Mouse (Mus musculus) MEL-GATA-1-ER (cell line): ENCODE measurements around the gene Pla2g7.
"Not testable (repeated sequence)": the region's sequence is repeated elsewhere in the genome, so short reads cannot be mapped to it uniquely, and the experiment has no call there.

ENCODE experiments used
- DNase-seq: peaks from one replicate; pipeline ENCODE4 v3.0.0-alpha.2; 2012; ENCODE audit warnings: low read depth; ENCODE audit errors: extremely low read depth

Gene Pla2g7

DNA sequence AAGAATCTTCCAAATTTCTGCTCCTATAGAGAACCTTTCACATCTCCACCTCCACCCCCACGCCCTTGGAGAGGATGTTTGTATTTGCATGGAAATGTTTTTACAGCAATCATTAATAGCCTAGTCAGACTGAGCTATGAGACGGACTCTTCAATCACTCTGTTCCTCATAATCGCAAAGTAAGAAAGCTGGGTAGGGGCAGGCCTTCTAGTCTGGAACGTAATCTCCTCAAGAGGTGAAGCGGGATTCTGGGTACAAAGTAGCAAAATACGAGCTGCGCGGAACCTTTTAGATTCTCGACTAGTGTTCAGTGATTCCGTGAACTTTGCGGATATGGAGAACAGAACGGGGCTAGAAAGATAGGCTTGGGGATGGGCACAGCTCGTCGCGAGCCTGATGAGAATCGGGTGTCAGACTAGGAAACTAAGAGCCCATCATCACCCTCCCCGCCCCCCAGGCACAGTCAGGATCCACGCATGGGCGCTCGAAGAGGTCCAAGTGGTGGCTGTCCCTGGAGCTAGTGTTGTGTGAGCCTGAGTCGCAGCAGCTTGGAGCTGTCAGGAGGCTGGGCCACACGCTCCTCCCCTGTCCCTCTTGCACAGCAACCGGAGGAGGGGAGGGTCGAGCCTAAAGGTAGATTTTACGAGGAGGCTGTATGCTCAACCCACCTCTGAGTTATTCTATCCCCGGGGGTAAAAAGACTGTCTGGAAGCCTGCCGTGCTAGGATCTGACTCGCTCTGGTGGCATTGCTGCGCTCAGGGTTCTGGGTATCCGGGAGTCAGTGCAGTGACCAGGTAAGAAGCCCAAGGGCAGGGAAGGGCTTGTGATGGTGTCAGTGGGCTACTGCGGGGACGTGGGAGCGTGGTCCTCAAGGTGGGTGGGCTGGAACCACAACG, at the start of gene Pla2g7:
Pla2g7 (plus strand) TSS at position 107 of the 897 bp plus-strand sequence.
- no peak for DNase-seq

DNA sequence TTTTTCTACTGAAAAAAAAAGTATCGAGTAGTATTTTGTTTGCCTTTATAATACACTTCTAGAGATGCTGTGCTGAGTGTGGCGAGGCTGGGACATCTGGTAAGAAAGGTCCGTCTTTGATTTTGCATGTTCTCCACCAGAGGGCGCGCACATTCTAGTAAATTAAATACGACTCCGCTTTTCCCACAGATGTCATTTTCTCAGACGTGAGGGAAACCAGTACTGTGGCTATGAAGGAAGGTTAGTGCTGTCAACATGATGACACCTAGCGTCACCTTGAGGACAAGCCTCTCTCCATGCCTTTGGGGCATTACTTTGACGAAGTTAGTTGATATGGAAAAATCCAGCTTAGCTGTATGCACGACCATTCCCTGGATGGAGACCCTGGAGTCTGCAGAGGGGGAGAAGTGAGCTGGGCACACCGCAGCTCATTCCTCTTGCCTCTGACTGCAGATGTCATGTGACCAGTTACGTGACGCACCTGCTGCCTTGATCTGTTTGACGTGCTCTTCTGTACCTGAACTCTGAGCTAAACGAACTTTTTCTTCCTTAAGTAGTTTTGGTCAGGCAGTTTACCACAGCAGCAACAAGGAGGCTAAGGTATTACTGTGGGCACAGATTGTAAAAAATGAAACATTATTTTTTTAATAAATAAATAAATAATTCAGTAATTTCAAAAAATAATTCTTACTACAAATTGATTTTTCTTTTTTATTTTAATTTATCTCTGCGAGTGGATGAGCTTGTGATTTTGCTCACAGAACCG, 49.1 kb upstream of the Pla2g7 start:
- no peak for DNase-seq

DNA sequence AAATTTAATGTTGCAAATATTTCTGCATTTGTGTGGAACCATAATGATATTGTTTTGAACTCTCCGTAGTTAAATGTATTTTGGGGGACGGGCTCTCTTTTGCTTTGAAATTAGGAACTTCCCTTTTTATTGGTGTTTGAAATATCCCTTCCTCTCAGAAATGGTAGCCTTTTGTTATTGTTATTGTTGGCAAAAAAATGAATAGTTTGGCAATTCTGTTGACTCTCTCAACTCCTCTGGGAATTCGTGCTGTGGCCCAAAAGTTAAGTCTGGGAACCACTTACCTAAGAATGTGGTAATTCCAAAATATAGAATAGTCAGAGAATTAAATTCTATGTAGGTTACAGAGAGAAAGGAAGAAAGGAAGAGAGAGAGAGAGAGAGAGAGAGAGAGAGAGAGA, 47.7 kb upstream of the Pla2g7 start:
- no peak for DNase-seq

- DNase-seq: no peak
These were observed 37.4 kb upstream of the Pla2g7 start for GRCm38 (mm10) chr17:43530507-43530906.

DNA sequence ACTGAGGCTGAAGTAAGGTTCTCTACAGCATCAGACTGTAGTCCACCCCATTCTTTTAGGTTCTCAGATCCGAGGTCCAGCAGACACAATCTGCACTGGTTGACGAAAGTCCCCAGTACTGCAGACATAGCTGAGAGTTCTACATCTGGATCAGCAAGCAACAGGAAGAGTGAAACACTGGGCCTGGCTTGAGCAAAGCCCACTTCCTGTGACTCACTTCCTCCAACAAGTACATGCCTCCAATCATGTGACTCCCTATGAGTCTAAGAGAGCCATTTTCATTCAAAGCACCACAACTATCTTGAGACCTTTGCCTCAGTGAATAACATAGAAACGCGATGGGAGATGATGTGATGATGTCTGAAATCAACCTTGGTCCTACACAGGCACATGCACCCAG, 36.7 kb upstream of the Pla2g7 start:
- no peak for DNase-seq

DNA sequence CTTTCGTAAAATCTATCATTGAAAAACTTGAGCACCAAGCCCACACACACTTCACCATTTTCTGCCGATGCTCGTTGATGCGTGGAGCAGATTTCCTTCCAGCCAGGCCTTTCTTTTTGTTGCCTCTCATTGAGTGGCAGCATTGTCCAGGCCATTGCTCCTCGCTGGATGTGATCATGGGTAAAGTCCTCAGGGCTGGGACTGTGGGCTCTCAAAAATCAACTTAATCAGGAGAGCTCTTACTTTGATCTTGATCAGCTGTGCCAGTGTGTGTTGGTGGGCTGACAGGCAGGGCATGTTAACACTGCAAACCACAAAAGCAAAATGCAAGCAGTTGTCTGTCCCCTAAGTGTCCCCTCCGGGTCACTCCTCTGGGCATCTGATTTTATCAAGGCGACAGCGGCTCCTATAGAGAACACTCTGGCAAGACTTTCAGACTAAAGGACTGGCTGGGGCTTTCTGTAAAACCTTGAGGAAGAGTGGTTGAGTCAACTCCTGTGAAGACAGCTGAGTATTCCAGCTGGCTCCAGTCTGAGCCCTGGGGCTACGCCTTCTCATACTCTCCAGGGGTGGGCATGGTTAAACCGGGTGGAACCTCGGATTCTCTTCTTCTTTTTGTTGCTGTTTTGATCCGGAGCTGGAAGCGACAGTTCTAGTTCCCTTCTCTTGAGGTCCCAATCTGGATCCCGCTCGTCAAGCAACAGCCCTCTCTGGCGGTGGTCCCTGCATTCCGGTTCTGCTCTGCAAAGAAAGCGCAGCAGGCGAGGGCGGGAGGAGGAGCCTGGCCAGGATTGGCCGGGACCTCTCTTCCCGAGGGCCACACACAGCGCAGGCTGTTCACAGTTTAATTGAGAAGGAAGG, 33.3 kb upstream of the Pla2g7 start:
- no peak for DNase-seq

- DNase-seq: not testable (repeated sequence)
These were observed 31.1 kb upstream of the Pla2g7 start for GRCm38 (mm10) chr17:43536841-43537240.

DNA sequence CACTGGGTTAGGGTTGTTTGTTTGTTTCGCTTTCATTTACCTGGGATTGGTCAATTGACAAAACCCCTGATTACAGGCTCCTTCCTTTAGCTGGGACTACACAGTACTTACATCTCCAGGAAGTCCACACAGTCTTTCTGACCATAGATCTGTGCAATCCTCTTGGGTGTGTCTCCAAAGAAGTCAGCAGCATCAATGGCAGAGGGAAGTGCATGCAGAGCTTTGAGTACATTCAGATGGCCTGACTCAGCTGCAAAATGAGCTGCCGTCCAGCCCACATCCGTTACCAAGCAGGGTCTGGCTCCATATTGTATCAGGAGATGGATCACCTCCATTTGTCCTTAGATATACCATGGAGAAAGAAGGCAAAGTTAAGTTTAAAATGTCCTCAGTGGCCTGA, 29.1 kb upstream of the Pla2g7 start:
- DNase-seq: no peak

DNA sequence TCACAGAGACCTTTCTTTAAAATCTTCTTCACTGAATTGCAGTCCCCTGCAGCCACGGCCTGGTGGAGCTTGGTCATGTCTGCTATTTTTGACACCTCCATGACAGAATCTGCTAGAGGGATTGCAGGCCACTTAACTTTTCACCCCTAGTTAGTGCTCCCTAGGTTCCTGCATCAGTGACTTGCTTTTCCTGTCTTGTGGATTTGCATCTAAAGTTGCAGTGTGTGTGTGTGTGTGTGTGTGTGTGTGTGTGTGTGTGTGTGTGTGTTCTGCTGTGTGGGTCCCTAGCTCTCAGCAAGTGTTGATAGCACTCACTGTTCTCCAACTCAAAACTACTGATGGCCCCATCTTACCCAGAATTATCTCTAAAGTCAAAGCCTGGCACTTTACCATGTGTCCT, 24.4 kb upstream of the Pla2g7 start, which contains the start of gene Ankrd66:
Ankrd66 (minus strand) TSS at position 101 of the 400 bp plus-strand sequence.
- DNase-seq: no peak

GRCm38 (mm10) chr17:43544040-43544439, 23.9 kb upstream of the Pla2g7 start:
- no peak for DNase-seq

DNA sequence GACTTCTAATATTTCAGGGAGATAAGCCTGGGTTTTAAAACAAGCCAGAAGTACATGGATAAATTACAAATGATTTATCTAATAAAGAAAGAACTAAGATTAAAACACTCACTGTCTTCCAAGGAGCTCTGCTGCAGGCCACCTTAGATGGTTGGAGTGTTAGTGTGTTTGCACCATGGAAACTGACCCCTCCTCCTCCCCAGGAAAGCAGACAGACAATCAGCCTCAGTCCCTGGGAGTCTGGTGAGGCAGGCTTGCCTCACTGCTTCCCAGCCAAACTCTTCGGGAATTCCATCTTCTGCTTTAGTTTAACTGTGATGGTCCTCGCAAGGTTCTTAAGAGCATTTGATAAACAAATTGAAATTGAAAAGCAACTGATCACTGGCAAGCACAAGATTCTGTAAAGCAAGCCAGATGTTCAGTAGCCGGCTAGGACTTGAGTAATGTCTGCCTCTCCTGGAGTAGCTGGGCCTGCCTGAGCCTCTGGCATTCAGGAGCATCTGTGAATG, 16.7 kb upstream of the Pla2g7 start:
- no peak for DNase-seq

DNA sequence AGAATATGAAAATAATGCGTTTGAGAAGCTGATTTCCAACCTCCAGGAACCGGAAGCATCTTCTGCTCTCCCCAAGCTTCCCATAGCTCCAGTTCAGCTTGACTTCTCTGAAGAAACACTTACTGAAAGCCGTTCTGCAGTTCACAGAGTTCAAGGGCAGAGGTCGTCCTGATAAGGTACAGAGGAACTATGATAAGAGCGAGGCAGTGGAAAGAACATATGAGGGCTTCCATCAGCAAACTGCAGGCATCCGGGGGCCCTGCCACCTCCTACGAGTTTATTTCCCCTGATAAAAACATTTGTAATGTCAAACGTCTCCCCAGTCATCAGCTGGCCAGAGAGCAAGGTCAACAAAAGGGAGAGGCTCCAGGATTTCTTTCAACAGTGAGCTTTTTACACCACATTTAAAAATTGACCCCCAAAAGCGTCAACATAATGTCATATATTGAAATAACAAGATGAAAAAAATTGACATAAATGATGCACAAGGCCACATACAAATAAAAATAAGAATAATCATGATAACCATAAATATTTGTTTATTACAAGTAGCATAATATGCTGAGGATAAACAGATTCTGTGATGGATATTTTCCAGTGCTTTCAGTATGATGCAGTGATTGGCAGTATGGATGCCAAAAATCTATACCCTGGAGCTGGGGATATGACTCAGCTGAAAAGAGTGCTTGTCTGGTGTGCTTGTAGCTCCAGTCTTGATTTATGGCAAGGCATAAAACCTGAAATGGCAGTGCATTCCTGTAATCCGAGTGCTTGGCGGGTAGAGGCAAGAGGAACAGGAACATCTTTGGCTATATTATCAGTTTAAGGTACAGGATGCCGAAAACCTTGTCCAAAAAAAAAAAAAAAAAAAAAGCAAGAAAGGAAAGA, 13.1 kb upstream of the Pla2g7 start:
- DNase-seq: no peak

- DNase-seq: no peak
These were observed 10.8 kb upstream of the Pla2g7 start for GRCm38 (mm10) chr17:43557104-43557503.

GRCm38 (mm10) chr17:43557541-43558090, 10.3 kb upstream of the Pla2g7 start:
- no peak for DNase-seq

- no peak for DNase-seq
These were observed 9.2 kb upstream of the Pla2g7 start for GRCm38 (mm10) chr17:43558678-43559077.

GRCm38 (mm10) chr17:43563192-43563987, 4.5 kb upstream of the Pla2g7 start:
- no peak for DNase-seq

DNA sequence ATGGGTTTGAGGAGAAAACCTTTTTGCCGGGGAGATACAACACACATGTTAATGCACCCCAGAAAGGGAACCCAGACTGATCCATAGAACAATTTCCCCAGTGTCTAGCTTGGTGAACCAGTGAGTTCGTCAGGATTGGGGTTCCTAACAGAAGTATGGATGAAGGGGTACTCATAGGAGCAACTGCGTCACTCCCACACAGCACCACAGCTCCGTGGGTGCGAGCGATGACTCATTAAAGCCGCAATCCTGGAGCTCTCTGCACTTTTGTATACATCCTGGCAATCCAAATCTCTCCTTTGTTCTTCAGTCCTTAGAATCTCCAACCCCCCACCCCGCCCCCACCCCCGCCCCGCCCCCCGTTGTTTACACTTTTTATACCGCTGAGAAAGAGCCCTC, 306 bp upstream of the Pla2g7 start:
- no peak for DNase-seq

DNA sequence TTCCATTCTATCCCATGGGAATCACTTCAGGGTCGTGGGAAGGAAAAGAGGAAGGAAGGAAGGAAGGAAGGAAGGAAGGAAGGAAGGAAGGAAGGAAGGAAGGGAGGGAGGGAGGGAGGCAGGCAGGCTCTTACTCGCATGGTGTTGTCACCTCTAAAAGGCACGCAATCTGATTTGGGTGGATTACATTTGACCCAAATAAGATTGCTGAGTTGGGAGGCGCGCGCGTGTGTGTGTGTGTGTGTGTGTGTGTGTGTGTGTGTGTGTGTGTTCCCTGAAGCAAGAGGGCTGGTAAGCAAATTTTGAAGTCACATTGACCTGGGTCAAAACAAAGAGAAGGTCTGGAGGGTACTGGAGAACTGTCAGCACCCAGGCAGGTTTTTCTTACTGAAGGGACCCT, 1.4 kb downstream of the Pla2g7 start:
- DNase-seq: no peak

DNA sequence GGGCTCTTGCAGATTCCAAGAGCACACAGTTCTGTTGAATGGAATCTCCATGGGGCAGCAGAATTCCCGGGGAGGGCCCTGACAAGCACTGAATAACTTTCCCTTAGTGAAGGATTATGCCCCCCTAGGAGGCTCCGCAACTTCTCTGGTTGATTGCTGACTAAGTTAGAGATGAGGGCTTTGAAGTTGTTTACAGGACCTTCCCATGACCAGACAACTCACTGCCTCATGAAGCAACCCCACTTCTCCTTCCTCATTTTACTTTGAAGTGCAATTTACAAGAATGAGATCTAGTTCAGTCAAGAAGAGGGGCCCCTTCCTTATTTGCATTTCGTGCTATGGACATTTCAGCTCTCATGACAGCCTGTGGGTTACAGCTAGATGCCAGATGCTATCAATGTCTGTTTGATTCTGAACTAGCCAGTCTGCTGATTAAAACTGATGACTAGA, 5.8 kb downstream of the Pla2g7 start:
- DNase-seq: no peak
